Mouse (Mus musculus) embryonic facial prominence, embryonic 12.5 days (tissue): ENCODE data around the gene Slc26a5. TPM values are rescaled to one million over a fixed set of nuclear protein-coding genes. Genes with fewer than 3 reads are reported as not detected.

Source experiments
- ATAC-seq: fragments of 200-750 bp; cut with Nextera tagmentation; 2 replicates; pipeline ENCODE4 v1.8.0; 2017; ENCODE audit not compliant: insufficient number of reproducible peaks, insufficient read depth, low FRiP score, low TSS enrichment
- H3K27ac ChIP-seq: fragments of 300-500 bp; sonication (generic); 2 replicates; pipeline ENCODE4 v1.5.1; 2016; ENCODE audit warnings: mild to moderate bottlenecking
- H3K27me3 ChIP-seq: fragments of 300-500 bp; sonication (generic); 2 replicates; pipeline ENCODE4 v1.6.1; 2016; ENCODE audit warnings: mild to moderate bottlenecking, moderate library complexity
- H3K36me3 ChIP-seq: fragments of 300-500 bp; sonication (generic); 2 replicates; pipeline ENCODE4 v1.6.1; 2016; ENCODE audit warnings: mild to moderate bottlenecking
- H3K4me1 ChIP-seq: fragments of 300-500 bp; sonication (generic); 2 replicates; pipeline ENCODE4 v1.6.1; 2016
- H3K4me2 ChIP-seq: fragments of 300-500 bp; sonication (generic); replicated peaks from 2 replicates; pipeline ENCODE4 v1.6.1; 2016; ENCODE audit warnings: mild to moderate bottlenecking, moderate library complexity
- H3K4me3 ChIP-seq: fragments of 300-500 bp; sonication (generic); 2 replicates; pipeline ENCODE4 v1.5.1; 2016; ENCODE audit warnings: mild to moderate bottlenecking
- H3K9ac ChIP-seq: fragments of 300-500 bp; sonication (generic); 2 replicates; pipeline ENCODE4 v1.6.1; 2016; ENCODE audit warnings: mild to moderate bottlenecking, moderate library complexity
- H3K9me3 ChIP-seq: fragments of 300-500 bp; sonication (generic); 2 replicates; pipeline ENCODE4 v1.6.1; 2016; ENCODE audit warnings: mild to moderate bottlenecking, moderate library complexity
- WGBS: fragments of 180-500 bp; shearing (Covaris S2); methylation state at CpG from one replicate; pipeline ENCODE4 v1.1.7; 2016; 5-methylcytosine and 5-hydroxymethylcytosine counted together
- polyA plus RNA-seq: library from polyadenylated mRNA; unstranded; fragments of >200 nt; fragmentation: Nextera tagmentation; extraction: Ambion mirVana; gene quantifications from 2 replicates; pipeline ENCODE4 v1.2.1, GENCODE M21; 2016

Slc26a5 gene
- polyA plus RNA-seq, 1 experiment from 2014 or later, result 0.09 TPM

- H3K4me2 ChIP-seq, result no peak overlapping the region
- no peak for ATAC-seq
- H3K4me3 ChIP-seq, result no peak overlapping the region
- WGBS, result 94% methylated on average over 6 of the region's 6 CpGs
- no peak overlapping the region for H3K9ac ChIP-seq
- H3K36me3 ChIP-seq, result peaks cover 58% of the 10 kb centered on the region
- no peaks in the 10 kb centered on the region for H3K27me3 ChIP-seq
- no peak overlapping the region for H3K27ac ChIP-seq
- no peaks in the 10 kb centered on the region for H3K9me3 ChIP-seq
- no peaks in the 10 kb centered on the region for H3K4me1 ChIP-seq
Observed at GRCm38 (mm10) chr5:21769841-21770240, 95.6 kb downstream of the Slc26a5 start.

- 92% methylated on average over 4 of the region's 4 CpGs for WGBS
- no peak for ATAC-seq
- Histone ChIP-seq H3K27me3 (no peaks in the 10 kb centered on the region), H3K4me3 (no peak overlapping the region), H3K4me2 (no peak overlapping the region), H3K9me3 (no peaks in the 10 kb centered on the region), H3K4me1 (no peaks in the 10 kb centered on the region), H3K36me3 (peaks cover 57% of the 10 kb centered on the region), H3K27ac (no peak overlapping the region), H3K9ac (no peak overlapping the region)
Observed at GRCm38 (mm10) chr5:21768506-21768905, 96.9 kb downstream of the Slc26a5 start.

Other genes starting within 250 kb of the Slc26a5 start
- gene Fbxl13, start 220.0 kb downstream of the Slc26a5 start, polyA plus RNA-seq, result 0.09 and 0.10 TPM in 2 replicates
- 58.2 and 58.4 TPM in 2 replicates for gene Armc10, start 219.8 kb downstream of the Slc26a5 start, polyA plus RNA-seq
- gene Napepld, start 164.2 kb downstream of the Slc26a5 start, polyA plus RNA-seq, result 3.2 and 3.3 TPM in 2 replicates
- gene Pmpcb, start 128.5 kb downstream of the Slc26a5 start, polyA plus RNA-seq, result 83.8 and 89.1 TPM in 2 replicates
- 76.9 and 79.8 TPM in 2 replicates for gene Dnajc2, start 80.4 kb downstream of the Slc26a5 start, polyA plus RNA-seq
- gene Psmc2, start 80.3 kb downstream of the Slc26a5 start, polyA plus RNA-seq, result 188 and 198 TPM in 2 replicates